Mouse (Mus musculus) midbrain, postnatal 0 days (tissue): ENCODE results near the gene Tenm4. TPM values are rescaled to one million over a fixed set of nuclear protein-coding genes. Genes with fewer than 3 reads are reported as not detected.

ENCODE experiments used
- ATAC-seq: fragments of 200-750 bp; cut with Nextera tagmentation; 2 replicates; pipeline ENCODE4 v1.8.0; 2017; ENCODE audit warnings: moderate number of reproducible peaks, mild to moderate bottlenecking, moderate TSS enrichment, moderate library complexity; ENCODE audit not compliant: low FRiP score
- DNase-seq: peaks from one replicate; pipeline ENCODE4 v3.0.0-alpha.2; 2015; ENCODE audit warnings: low spot score
- H3K27ac ChIP-seq: fragments of 300-500 bp; sonication (generic); 2 replicates; pipeline ENCODE4 v1.5.1; 2014; ENCODE audit warnings: low read depth, mild to moderate bottlenecking, low read length, mixed read lengths
- H3K27me3 ChIP-seq: fragments of 300-500 bp; sonication (generic); 2 replicates; pipeline ENCODE4 v1.6.1; 2014; ENCODE audit warnings: low read length, control low read depth, mixed read lengths; ENCODE audit not compliant: insufficient read depth
- H3K36me3 ChIP-seq: fragments of 300-500 bp; sonication (generic); 2 replicates; pipeline ENCODE4 v1.6.1; 2014; ENCODE audit warnings: low read length, control low read depth, mixed read lengths; ENCODE audit not compliant: insufficient read depth
- H3K4me1 ChIP-seq: fragments of 300-500 bp; sonication (generic); 2 replicates; pipeline ENCODE4 v1.6.1; 2014; ENCODE audit warnings: mild to moderate bottlenecking, control low read depth, antibody characterized with exemption, low read length, mixed read lengths; ENCODE audit not compliant: insufficient read depth
- H3K4me2 ChIP-seq: fragments of 300-500 bp; sonication (generic); 2 replicates; pipeline ENCODE4 v1.6.1; 2014; ENCODE audit warnings: low read depth, mild to moderate bottlenecking, low read length, mixed read lengths; ENCODE audit not compliant: poor library complexity, severe bottlenecking
- H3K4me3 ChIP-seq: fragments of 300-500 bp; sonication (generic); 2 replicates; pipeline ENCODE4 v1.5.1; 2014; ENCODE audit warnings: low read depth, mild to moderate bottlenecking, low read length, moderate library complexity
- H3K9ac ChIP-seq: fragments of 300-500 bp; sonication (generic); replicated peaks from 2 replicates; pipeline ENCODE4 v1.6.1; 2014; ENCODE audit warnings: mild to moderate bottlenecking, low read length, moderate library complexity, mixed read lengths; ENCODE audit not compliant: poor library complexity, severe bottlenecking
- H3K9me3 ChIP-seq: fragments of 300-500 bp; sonication (generic); 2 replicates; pipeline ENCODE4 v1.6.1; 2016; ENCODE audit warnings: low read length, control low read depth
- CTCF ChIP-seq: IDR thresholded peaks from 2 replicates; pipeline ENCODE4 v1.5.1; 2016; ENCODE audit warnings: antibody characterized with exemption, mild to moderate bottlenecking
- WGBS: fragments of 180-500 bp; shearing (Covaris S2); extraction: QIAGEN DNeasy Blood & Tissue Kit; methylation state at CpG from one replicate; pipeline ENCODE4 v1.1.7; 2014; 5-methylcytosine and 5-hydroxymethylcytosine counted together
- polyA plus RNA-seq: library from polyadenylated mRNA; unstranded; fragments of >200 nt; fragmentation: Nextera tagmentation; extraction: Ambion mirVana; gene quantifications from 2 replicates; pipeline ENCODE4 v1.2.1, GENCODE M21; 2015
- total RNA-seq: library from RNA; depleted of rRNA; stranded (reverse); fragments of >200 nt; gene quantifications from 2 replicates; pipeline ENCODE4 v1.2.3, GENCODE M21; 2014

The Tenm4 gene
- total and polyA plus RNA-seq, 2 experiments from 2014 or later: 35.9 to 56.0 TPM

DNA sequence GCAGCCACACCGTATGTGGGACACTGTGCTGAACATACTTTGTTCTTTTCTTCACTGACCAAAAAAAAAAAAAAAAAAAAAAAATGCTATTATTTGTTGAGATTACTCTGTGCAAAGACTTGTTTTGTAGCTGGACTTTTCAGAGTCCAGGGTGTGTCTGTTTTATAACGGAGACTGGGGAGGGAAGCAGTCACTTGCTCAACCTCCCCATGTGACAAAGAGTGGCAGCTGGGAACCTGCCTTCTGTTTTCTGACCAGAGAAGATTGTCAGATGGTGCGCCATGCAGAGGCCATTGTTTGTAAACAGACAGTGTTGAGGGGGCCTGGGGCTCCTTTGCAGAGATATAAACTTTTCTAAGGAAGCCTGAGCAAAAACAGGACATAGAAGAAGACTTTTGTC is 17.0 kb upstream of the Tenm4 start:
- ATAC-seq (no peak), DNase-seq (no peak)
- Histone ChIP-seq H3K27ac (no peak overlapping the region), H3K27me3 (no peaks in the 10 kb centered on the region), H3K9me3 (no peaks in the 10 kb centered on the region), H3K4me3 (no peak overlapping the region), H3K4me1 (no peaks in the 10 kb centered on the region), H3K4me2 (no peak overlapping the region), H3K9ac (no peak overlapping the region), H3K36me3 (no peaks in the 10 kb centered on the region)
- TF ChIP-seq CTCF: no peak
- WGBS: 69% methylated on average over 3 of the region's 3 CpGs

DNA sequence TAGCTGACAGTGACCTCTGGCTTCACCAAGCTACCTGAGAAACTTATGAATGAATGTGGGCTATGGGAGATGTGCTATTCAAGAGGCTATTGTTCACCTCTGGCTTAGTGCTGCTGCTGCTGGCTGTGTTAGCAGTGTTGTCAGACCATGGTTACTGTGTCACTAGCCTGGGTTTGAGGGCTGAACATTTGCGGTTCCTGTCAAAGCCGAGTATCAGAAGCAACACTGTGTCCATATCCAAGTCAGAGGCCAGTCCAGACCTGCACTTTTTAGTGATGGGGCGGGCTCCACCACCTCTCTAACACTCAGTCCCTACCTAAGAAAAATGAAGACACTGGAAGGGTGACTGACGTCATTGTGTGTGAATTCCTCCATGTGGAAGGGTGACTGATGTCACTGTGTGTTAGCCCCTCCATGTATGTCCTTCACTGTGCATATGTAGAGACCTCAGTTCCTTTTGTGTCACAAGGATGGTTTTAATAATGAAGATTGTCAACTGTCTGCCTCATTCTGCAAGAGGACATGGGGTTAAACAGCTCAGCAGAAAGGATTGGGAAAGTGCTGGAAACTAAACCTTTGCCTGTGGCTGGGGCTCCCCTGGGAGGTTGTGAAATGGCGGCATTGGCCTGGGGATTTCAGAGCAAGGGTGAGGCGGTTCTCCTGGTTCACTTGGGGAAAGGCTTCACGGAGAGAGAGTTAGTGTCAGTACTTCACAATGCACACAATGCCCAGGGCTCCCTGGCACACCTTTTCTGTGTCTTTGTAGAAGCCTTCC is 14.4 kb upstream of the Tenm4 start:
- H3K27me3 ChIP-seq: no peaks in the 10 kb centered on the region
- no peak for DNase-seq
- H3K4me2 ChIP-seq: no peak overlapping the region
- H3K36me3 ChIP-seq: no peaks in the 10 kb centered on the region
- no peak overlapping the region for H3K4me3 ChIP-seq
- ATAC-seq: no peak
- TF ChIP-seq CTCF: no peak
- whole genome bisulfite sequencing: 78% methylated on average over 7 of the region's 7 CpGs
- no peak overlapping the region for H3K9ac ChIP-seq
- H3K27ac ChIP-seq: no peak overlapping the region
- H3K4me1 ChIP-seq: no peaks in the 10 kb centered on the region
- no peaks in the 10 kb centered on the region for H3K9me3 ChIP-seq

DNA sequence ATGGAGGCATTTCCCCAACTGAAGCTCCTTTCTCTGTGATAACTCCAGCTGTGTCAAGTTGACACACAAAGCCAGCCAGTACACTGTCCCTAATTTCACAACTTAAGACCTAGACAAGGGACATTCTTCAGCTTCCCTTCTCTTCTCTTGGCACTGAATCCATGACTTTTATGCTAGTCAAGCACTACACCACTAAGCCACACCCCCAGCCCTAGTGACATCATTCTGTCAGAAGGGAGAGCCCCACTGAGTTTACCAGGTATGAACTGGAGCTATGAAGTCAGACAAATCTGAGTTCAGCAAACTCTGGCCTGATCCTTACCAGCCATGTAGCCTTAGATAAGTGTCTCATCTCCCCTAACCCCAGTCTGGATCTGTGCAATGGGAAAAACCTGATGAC is 6.9 kb upstream of the Tenm4 start:
- Histone ChIP-seq H3K9ac (no peak overlapping the region), H3K36me3 (no peaks in the 10 kb centered on the region), H3K4me2 (no peak overlapping the region), H3K27me3 (no peaks in the 10 kb centered on the region), H3K27ac (no peak overlapping the region), H3K4me3 (no peak overlapping the region), H3K4me1 (no peaks in the 10 kb centered on the region), H3K9me3 (no peaks in the 10 kb centered on the region)
- DNase-seq (no peak), ATAC-seq (no peak)
- TF ChIP-seq CTCF: no peak

DNA sequence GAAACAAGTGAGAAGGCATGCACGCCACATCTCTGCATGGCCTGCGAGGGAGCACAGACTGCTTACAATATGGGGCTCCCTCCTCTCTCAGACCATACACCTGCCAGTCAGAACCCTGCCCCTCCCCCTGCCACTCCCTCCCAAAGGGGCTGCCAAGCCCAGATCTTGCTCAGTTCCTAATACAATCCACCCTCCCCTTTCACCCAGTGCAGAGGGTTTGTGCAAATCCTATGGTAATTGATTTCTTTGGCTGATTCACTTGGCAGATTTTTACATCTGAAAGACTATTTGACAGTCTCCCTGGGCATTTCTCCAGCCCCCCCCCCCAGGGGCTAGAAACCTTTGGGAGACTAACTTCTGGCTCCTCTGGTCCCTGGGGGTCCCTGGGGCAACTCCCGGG is 2.1 kb upstream of the Tenm4 start:
- Histone ChIP-seq H3K4me1 (no peaks in the 10 kb centered on the region), H3K9ac (no peak overlapping the region), H3K9me3 (no peaks in the 10 kb centered on the region), H3K4me2 (no peak overlapping the region), H3K27ac (no peak overlapping the region), H3K27me3 (no peaks in the 10 kb centered on the region), H3K36me3 (no peaks in the 10 kb centered on the region), H3K4me3 (no peak overlapping the region)
- 24% methylated on average over 3 of the region's 3 CpGs for WGBS
- TF ChIP-seq CTCF: no peak
- DNase-seq: peak; percentile 71
- peak; percentile 63; the same call in 1 of the 2 replicates for ATAC-seq

DNA sequence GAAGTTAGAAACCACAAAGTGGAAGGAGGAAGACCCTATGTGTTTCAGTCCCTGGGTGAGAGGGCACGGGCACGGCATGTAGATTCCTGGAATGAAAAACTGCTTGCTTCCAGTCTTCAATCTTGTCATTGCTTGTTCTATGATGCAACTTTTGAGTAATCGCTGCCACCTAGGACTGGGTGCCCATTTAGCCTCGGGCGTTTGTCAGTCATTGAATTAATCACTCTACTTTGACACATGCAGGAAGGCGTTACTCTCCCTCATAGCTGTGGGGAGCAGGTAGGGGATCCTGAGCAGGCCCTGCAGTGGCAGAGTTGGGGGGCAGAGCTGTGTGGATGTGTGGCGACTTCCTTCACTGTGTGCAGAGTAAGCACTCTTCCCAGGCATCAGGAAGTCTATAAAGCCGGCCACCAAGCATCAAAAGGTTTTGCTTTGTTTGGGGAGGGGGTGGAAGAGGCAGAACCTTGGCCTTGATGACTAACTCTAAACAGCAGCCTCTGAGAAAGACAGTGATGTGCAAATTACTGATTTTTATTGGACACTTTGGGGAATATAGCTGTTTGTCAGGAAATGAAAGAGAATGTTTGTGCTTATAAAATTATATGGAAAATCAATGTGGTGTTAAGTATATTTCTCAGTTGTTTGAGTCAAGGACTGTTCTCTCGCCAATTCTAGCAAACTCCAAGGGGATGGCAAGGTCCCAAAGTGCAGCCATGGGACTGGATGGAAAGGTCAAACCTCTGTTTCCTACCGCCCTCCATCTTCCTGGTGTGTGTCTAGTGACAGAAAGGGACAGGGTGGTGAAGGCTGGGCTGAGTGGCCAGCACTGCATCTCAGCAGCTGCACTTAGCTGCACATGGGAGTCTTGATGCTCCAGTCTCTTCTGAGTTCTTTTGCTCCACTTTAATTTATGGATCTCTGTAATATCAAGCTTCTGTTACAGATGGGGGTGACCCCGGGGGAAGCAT is 834 bp downstream of the Tenm4 start:
- WGBS: 58% methylated on average over 11 of the region's 11 CpGs
- Histone ChIP-seq H3K4me1 (no peaks in the 10 kb centered on the region), H3K9ac (no peak overlapping the region), H3K4me2 (no peak overlapping the region), H3K36me3 (no peaks in the 10 kb centered on the region), H3K4me3 (no peak overlapping the region), H3K27me3 (no peaks in the 10 kb centered on the region), H3K9me3 (no peaks in the 10 kb centered on the region), H3K27ac (no peak overlapping the region)
- DNase-seq (no peak), ATAC-seq (no peak)
- TF ChIP-seq CTCF: no peak

DNA sequence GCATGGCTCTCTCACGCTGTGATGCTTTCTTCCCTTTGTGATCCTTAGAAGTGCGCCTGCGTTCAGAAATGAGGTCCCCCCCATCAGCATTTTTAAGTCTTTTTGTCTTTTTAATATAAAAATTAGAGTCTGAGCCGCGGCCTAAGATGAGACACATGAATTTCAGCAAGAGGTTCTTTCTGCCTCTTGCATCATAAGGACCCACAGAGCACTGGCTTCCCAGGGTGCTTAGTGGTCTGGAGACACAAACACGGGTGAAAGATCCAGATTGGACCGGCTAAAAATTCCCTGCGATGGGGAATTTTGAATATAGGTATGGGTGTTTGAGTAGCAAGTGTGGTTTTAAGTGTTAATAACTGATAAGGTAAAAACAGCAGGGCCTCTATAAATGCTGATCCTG is 5.7 kb downstream of the Tenm4 start:
- Histone ChIP-seq H3K27ac (no peak overlapping the region), H3K4me3 (no peak overlapping the region), H3K4me1 (no peaks in the 10 kb centered on the region), H3K9me3 (no peaks in the 10 kb centered on the region), H3K27me3 (no peaks in the 10 kb centered on the region), H3K4me2 (no peak overlapping the region), H3K9ac (no peak overlapping the region), H3K36me3 (no peaks in the 10 kb centered on the region)
- 61% methylated on average over 8 of the region's 8 CpGs for WGBS
- ATAC-seq (no peak), DNase-seq (no peak)
- TF ChIP-seq CTCF: no peak
